Mouse (Mus musculus) B cell, adult 2 months (primary cell): ENCODE results near the gene Atf5.
A peak's percentile ranks its signal among the peaks of the same experiment; 100 is the strongest.

Experiments
- DNase-seq, 2 experiments: peaks; one replicate each; pipeline ENCODE4 v3.0.0; 2022

The Atf5 gene

DNA sequence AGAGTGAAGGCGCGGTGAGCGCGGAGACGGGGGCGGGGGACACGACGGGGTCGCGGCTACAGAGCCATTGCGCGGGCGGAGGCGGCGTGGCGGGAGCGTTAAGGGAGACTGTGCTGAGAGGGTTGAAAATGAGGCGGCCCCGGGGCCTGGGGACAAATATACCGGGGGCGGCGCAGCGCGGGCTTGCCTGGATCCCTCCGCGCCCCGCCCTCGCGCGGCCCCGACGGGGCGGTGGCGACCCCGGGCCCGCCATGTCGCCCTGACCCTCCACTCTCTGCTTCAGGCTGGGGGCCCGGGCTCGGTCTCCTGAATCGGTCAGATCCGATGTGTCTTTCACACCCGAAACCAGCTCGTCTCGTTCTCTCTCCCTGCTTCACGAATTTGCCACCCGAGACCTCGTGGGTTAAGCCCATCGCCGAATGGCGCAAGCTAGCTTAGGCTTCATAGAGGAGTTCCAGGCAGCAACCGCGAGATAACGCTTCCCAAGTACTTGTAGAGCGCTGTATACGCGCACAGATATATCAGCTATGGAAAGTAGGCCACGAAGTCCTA, at the start of gene Atf5:
Gene Atf5, minus strand, starts transcription at position 189 of the 552 bp plus-strand sequence.
- DNase-seq = no peak

DNA sequence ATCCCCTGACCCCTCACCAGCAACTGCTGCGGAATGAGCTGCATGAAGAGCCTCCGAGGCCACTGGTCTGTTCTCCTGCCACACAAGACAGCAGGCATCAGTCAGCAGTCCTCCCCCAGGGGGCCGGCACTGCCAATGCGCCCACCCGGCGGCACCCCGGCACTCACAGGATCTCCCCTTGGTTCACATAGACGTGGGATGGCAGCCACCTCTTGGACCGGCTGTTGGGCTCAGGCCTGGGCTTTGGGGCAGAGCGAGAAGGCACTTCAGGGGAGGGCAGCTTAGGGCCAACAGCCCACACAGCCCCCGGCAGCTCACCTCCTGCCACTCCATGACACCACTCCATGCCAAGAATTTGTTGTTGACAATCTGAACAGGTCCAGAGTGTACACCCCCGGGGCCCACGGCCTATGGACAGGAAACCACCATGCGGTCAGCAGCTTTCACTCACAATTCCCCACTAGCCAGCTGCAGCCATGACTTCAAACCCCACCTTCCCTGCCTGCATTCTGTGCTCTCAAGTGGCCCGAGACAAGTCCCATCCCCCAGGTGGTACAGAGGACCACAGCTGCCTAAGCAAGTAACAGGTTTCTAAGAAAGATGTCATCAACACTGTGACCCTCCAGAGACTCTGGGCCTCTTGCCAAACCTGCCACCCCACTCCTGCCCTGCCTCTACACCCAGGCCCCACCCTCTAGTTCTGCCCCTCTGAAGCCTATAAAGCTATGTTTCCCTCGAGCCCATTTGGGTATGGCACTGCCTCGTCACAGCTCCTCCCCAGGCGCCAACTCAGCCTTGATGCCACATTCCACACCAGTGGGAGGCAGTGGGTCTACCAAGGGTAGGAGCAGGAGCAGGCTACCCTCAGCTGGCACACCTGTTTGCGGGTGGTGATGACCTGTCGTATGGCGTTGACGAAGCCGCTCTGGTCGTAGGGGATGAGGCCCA, 48.4 kb upstream of the Atf5 start:
- DNase-seq = no peak

DNA sequence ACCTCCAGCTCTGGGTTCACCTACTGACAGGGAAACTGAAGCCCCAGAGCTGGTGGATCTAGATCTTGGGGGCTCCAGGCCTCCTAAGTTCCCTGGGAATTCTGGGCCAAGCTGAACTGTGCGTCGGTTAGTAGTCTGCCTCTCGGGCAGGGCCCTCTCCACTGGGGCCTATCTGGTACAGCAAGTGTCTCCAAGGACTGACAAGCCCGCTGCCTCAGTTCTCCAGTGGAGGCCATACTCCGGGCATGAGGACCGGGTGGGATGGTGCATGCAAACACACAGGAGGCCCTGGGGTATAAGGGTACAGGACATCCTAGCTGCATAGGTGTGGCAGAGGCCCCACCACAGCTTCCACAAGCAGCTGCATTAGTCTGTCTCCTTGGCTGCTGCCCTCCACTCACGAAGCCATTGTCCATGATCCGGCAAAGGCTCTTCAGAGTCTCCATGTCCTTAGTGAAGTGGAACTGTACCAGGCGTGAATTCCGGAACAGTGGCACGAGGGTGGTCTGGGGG, 47.6 kb upstream of the Atf5 start:
- DNase-seq = no peak

GRCm38 (mm10) chr7:44863210-44863609, 46.8 kb upstream of the Atf5 start:
- no peak for DNase-seq

DNA sequence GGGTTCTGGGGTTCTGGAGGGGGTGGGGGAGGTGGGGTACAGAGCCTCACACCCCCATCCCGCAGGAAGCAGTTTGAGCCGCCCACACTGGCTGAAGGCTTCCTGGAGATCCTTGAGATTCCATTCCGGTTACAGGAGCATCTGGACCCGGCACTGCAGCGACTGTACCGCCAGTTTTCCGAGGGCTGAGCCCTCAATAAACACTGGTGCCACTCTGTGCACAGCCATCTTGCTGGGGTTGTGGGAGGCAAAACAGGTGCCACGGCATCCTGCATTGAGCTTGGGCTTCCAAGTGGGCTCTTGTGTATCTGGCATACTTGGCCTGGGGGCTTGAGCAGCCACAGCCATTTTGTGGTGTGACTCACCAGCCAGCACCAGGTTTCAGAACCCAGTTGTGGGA, 46.0 kb upstream of the Atf5 start:
- DNase-seq = no peak

GRCm38 (mm10) chr7:44861429-44861816, 45.0 kb upstream of the Atf5 start:
- DNase-seq = no peak

DNA sequence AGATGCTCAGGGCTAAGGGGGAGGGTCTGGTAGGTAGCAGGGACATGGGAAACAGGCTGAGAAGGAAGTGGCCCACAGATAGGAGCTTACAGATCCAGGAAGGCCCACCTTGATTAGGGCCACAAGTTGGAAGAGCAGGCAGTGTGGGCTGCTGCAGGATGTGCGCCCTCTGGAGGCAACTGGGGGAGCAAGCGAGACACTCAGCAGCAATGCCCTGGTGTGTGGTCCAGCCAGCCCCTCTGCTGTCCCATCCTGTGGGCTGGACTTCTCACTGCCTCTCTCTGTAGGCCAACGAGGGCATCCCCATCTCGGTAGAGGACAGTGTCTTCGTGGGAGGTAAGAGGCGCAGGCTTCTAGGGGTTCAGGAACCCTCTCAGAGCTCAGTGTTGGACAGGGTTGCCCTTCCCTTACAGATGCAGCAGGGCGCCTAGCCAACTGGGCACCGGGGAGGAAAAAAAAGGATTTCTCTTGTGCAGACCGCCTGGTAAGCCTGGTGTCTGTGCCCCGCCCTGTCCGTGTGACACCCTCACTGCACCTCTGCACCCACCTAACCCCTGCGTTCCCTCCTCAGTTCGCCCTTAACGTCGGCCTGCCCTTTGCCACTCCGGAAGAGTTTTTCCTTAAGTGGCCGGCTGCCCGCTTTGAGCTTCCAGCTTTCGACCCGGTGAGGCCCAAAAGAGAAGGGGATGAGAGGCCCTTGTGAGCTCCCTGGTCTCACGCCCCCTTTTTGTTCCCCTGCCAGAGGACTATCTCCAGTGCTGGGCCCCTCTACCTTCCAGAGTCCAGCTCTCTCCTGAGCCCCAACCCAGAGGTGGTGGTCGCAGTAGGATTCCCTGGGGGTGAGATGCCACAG, 44.3 kb upstream of the Atf5 start:
- peak; percentile 79 for DNase-seq

DNA sequence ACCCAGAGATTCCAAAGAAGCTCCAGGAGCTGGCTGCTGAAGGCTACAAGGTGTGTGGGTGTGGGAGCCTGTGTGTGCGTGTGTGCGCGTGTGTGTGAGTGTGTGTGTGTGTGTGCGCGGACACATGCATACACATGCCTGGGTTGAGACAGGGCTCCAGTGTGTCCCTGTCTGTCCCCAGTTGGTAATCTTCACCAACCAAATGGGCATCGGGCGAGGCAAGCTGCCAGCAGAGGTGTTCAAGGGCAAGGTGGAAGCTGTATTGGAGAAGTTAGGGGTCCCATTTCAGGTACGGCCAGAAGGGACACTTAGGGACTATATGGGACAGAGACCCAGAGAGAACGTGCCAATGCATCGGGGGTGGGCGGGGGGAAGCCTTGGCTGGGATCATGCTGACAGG, 43.4 kb upstream of the Atf5 start:
- no peak for DNase-seq

GRCm38 (mm10) chr7:44857905-44858304, 41.4 kb upstream of the Atf5 start:
- DNase-seq = peak; percentile 58 to 63

DNA sequence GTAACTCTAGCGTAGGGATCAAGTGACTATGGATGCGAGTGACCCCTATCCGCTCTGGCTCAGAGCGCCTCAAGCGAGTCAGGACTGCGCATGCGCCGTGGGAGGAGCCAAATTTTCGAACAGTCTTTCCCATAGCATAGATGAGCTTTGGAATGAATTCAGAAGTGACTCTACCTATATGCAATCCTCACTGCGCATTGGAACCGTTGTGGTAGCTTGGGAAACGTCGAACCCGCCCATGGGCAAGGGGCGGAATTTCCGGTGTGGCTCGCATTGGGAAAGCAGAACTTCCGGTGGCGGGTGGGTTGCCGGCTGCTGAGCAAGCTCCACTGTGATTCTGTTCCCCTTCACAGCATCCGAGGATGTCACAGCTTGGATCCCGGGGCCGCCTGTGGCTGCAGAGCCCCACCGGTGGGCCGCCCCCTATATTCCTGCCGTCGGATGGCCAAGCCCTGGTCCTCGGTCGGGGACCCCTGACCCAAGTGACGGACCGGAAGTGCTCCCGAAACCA, 40.6 kb upstream of the Atf5 start, which contains the start of gene Pnkp:
Gene Pnkp, plus strand, starts transcription at position 98 of the 511 bp plus-strand sequence.
- peak; percentile 81 to 87 for DNase-seq

- peak in 1 of 2 experiments; percentile 24 for DNase-seq
Measured at GRCm38 (mm10) chr7:44856265-44856916, 39.9 kb upstream of the Atf5 start.

- DNase-seq = no peak
Measured at GRCm38 (mm10) chr7:44855036-44855435, 38.6 kb upstream of the Atf5 start.

DNA sequence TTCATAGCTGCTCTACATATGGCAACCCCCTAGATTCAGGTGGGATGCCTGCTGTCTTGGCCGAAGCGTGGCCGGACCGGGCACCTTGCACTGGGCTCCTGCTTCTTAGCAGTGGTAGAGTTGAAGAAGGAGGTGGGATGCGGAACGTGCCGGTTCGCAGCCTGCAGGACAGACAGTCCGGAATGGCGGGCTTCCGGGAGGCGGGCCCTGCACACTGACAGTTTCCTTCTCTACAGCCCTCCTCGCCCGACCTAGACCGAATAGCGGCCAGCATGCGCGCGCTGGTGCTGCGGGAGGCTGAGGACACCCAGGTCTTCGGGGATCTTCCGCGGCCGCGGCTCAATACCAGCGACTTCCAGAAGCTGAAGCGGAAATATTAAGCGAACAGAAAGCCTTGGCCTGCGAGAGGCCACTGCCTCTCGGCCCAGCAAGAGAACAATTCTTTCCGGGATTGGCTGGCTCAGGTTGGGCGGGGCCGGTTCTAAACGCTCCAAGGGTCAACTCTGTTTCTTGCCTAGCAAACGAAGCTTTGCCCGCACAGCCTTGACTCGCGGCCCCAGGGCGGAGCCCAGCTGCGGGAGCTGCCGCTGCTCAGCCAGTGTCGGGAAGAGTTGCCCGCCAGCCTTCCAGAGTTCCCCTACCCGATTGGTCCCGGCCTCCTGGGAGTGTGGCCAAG, 38.0 kb upstream of the Atf5 start:
- peak; percentile 74 to 79 for DNase-seq

DNA sequence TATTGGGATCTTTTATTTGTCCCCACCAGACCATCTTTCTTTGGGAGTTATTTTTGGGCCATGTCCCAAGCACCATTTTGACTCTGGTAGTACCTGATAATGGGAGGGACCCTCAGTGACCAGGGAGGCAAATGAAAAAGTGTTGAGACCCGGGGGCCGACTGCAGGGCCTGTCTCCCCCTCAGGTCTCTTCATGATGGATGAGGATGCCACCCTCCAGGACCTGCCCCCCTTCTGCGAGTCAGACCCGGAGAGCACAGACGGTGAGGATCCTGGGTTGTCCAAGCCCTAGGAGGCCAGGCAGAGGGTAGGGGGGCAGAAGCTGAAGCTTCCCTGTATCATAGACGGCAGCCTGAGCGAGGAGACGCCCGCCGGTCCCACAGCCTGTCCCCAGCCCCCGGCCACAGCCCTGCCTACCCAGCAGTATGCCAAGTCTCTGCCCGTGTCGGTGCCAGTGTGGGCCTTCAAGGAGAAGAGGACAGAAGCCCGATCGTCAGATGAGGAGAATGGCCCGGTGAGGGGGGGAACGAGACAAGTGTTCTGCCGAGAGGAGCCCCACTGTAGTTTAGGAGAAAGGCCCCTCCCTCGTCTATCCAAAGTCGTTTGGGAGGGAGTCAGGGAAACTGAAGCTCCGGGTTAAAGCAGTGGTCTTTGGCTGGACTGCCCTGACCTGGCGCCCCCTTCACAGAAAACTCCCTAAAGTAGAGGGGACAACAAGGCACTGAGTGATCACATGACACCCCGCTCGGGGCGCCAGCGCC, 37.3 kb upstream of the Atf5 start:
- DNase-seq = no peak

- no peak for DNase-seq
Measured at GRCm38 (mm10) chr7:44853065-44853464, 36.6 kb upstream of the Atf5 start.

- no peak for DNase-seq
Measured at GRCm38 (mm10) chr7:44852259-44853027, 36.0 kb upstream of the Atf5 start.

- DNase-seq = no peak
Measured at GRCm38 (mm10) chr7:44851625-44852234, 35.3 kb upstream of the Atf5 start.

DNA sequence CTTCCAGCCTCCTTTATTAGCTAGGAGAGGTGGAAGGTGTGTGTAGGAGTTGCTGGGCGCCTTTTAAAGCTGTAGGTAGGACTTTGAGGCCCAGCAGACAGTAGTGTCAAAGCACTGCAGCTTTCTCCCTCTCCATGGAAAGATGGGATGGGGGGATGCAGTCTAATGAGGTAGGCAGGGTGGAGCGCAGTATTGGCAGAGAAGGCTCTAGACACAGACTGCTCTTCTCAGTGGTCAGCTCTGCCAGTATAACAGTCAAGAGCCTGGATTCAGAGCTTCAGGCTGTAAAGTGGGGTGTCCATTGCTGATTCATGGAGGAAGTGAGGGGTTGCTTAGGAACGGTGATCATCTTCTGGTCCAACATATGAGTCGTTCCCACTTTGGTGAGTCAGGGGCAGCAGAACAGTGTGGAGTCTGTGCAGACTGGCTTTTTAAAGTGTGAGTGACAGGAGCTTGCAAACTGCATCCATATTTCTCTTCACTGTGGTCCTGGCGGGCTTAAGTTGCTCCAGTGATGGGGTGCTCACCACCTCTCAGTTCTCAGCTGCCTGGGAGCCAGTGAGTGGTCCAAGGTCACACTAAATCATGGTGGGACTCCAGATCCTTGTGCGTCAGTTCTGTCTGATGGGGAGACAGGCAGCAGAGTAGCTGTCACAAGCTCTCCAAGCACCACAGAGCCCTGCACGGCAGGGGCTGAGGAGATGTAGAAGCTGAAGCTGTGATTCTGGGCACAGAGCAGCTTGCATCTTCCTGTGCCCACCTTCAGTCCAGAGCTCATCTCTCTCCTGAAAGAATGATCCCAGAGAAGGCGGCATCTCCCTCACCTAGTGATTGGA, 34.5 kb upstream of the Atf5 start:
- no peak for DNase-seq

- DNase-seq = peak in 1 of 2 experiments; percentile 60
Measured at GRCm38 (mm10) chr7:44850146-44850545, 33.7 kb upstream of the Atf5 start.
